Mouse (Mus musculus): ENCODE data around the gene Zfand5. TPM values are rescaled to one million over a fixed set of nuclear protein-coding genes. Genes with fewer than 3 reads are reported as not detected.

Gene Zfand5
- polyA plus RNA-seq, 1 experiment from 2014 or later: 133 TPM

- Histone ChIP-seq H3K27ac (replicated peaks; ENCODE audit: low read depth, low read length) (no peak overlapping the region), H3K27me3 (replicated peaks; ENCODE audit: control insufficient read depth, insufficient read depth, low read length) (no peaks in the 10 kb centered on the region), H3K4me2 (ENCODE audit: low read depth, low read length) (no peak overlapping the region), H3K9ac (ENCODE audit: low read depth, low read length) (no peak overlapping the region), H3K4me1 (ENCODE audit: control insufficient read depth, insufficient read depth, low read length) (no peaks in the 10 kb centered on the region), H3K36me3 (ENCODE audit: control insufficient read depth, insufficient read depth, low read length) (no peaks in the 10 kb centered on the region), H3K9me3 (ENCODE audit: control insufficient read depth, low read length) (no peaks in the 10 kb centered on the region), H3K4me3 (ENCODE audit: low read depth, low read length) (no peak overlapping the region)
- WGBS: 79% methylated on average over 11 of the region's 11 CpGs
- DNase-seq (ENCODE audit: low spot score) (no peak), ATAC-seq (ENCODE audit: low read depth) (no peak)
Measured at GRCm38 (mm10) chr19:21331621-21332155, 59.6 kb downstream of the Zfand5 start.

Other genes starting within 250 kb of the Zfand5 start
- gene Gda, start 201.2 kb downstream of the Zfand5 start, polyA plus RNA-seq (2014; fragmentation: Nextera tagmentation; extraction: Ambion mirVana): 0.51 and 0.54 TPM in 2 replicates